Mouse (Mus musculus) embryonic facial prominence, embryonic 12.5 days (tissue): ENCODE results near the gene Magix. TPM values are rescaled to one million over a fixed set of nuclear protein-coding genes. Genes with fewer than 3 reads are reported as not detected.
"Not testable (repeated sequence)": the region's sequence is repeated elsewhere in the genome, so short reads cannot be mapped to it uniquely, and the experiment has no call there.

Source experiments
- ATAC-seq: fragments of 200-750 bp; cut with Nextera tagmentation; 2 replicates; pipeline ENCODE4 v1.8.0; 2017; ENCODE audit not compliant: insufficient number of reproducible peaks, insufficient read depth, low FRiP score, low TSS enrichment
- H3K27ac ChIP-seq: fragments of 300-500 bp; sonication (generic); 2 replicates; pipeline ENCODE4 v1.5.1; 2016; ENCODE audit warnings: mild to moderate bottlenecking
- H3K27me3 ChIP-seq: fragments of 300-500 bp; sonication (generic); 2 replicates; pipeline ENCODE4 v1.6.1; 2016; ENCODE audit warnings: mild to moderate bottlenecking, moderate library complexity
- H3K36me3 ChIP-seq: fragments of 300-500 bp; sonication (generic); 2 replicates; pipeline ENCODE4 v1.6.1; 2016; ENCODE audit warnings: mild to moderate bottlenecking
- H3K4me1 ChIP-seq: fragments of 300-500 bp; sonication (generic); 2 replicates; pipeline ENCODE4 v1.6.1; 2016
- H3K4me2 ChIP-seq: fragments of 300-500 bp; sonication (generic); replicated peaks from 2 replicates; pipeline ENCODE4 v1.6.1; 2016; ENCODE audit warnings: mild to moderate bottlenecking, moderate library complexity
- H3K4me3 ChIP-seq: fragments of 300-500 bp; sonication (generic); 2 replicates; pipeline ENCODE4 v1.5.1; 2016; ENCODE audit warnings: mild to moderate bottlenecking
- H3K9ac ChIP-seq: fragments of 300-500 bp; sonication (generic); 2 replicates; pipeline ENCODE4 v1.6.1; 2016; ENCODE audit warnings: mild to moderate bottlenecking, moderate library complexity
- H3K9me3 ChIP-seq: fragments of 300-500 bp; sonication (generic); 2 replicates; pipeline ENCODE4 v1.6.1; 2016; ENCODE audit warnings: mild to moderate bottlenecking, moderate library complexity
- WGBS: fragments of 180-500 bp; shearing (Covaris S2); methylation state at CpG from one replicate; pipeline ENCODE4 v1.1.7; 2016; 5-methylcytosine and 5-hydroxymethylcytosine counted together
- polyA plus RNA-seq: library from polyadenylated mRNA; unstranded; fragments of >200 nt; fragmentation: Nextera tagmentation; extraction: Ambion mirVana; gene quantifications from 2 replicates; pipeline ENCODE4 v1.2.1, GENCODE M21; 2016

The Magix gene
- polyA plus RNA-seq, 1 experiment from 2014 or later: 0.15 TPM

DNA sequence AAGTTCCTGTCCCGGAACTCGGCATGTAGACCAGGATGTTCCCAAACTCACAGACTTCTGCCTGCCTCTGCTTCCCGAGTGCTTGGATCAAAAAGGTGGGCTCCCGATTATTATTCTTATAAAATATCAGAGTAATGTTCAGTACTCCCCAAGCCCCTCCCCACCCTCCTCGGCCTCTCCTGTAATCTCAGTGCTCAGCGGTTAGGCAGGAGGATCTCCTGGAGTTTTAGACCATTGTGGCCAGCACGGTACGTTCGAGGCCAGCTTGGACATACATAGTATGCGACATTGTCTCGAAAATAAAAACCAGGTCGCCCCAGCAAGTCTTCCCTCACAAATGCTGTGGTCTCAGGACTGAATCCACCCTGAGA is 32.7 kb upstream of the Magix start:
- H3K9ac ChIP-seq, H3K36me3 ChIP-seq, H3K27ac ChIP-seq, H3K9me3 ChIP-seq, H3K27me3 ChIP-seq, H3K4me1 ChIP-seq, ATAC-seq: not testable (repeated sequence)
- Histone ChIP-seq H3K4me2 (peak overlapping the region; percentile 36), H3K4me3 (peak overlapping the region; percentile 29)
- WGBS: 27% methylated on average over 6 of the region's 12 CpGs

DNA sequence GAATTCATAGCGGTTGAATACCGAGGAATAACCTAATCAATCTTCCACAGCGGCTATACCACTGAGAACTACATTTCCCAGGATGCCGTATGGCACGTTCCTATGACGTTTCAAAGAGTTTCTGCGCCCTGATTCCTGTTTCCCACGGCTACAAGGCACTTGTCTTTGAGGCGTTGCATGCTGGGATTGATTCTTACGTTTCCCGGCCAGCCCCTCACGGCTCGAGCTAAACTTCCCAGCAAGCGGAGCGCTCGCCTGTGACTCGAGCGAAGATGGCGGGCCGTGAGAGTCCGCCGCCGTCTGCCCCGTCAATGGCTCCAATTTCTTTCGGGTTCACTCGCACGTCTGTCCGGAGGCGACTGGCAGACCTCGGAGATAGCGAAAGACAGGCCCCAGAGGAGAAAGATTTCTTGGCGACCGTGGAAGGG is 15.9 kb upstream of the Magix start, which contains the start of gene Gpkow:
TSS of gene Gpkow (plus strand) at position 178 of the 428 bp plus-strand sequence.
- peak within 1 kb of the TSS; percentile 56 for H3K4me2 ChIP-seq
- no peak within 1 kb of the TSS for H3K27ac ChIP-seq
- no peaks in the 10 kb centered on the region for H3K4me1 ChIP-seq
- ATAC-seq: peak; percentile 92
- WGBS: 16% methylated on average over 33 of the region's 33 CpGs
- H3K27me3 ChIP-seq: no peaks in the 10 kb centered on the region
- H3K4me3 ChIP-seq: peak within 1 kb of the TSS; percentile 59
- H3K36me3 ChIP-seq: peaks cover 5% of the 10 kb centered on the region; the same call in 1 of the 2 replicates
- peak within 1 kb of the TSS; percentile 56 for H3K9ac ChIP-seq
- no peaks in the 10 kb centered on the region for H3K9me3 ChIP-seq

DNA sequence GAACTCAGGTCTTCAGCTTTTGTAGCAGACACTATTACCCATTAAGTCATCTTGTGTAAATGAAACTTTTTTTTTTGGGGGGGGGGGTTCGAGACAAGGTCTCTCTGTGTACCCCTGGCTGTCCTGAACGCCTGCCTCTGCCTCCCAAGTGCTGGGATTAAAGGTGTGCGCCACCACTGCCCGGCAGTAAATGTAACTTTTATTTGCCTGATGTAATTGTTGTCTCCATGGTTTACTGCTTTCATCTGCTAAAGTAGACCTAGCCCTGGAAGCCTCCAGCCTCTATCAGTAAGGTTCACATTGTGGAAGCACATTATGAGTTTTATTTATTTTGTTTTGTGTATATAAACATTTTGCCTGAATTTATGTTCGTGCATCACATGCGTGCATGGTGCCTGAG is 15.5 kb upstream of the Magix start:
- no peak overlapping the region for H3K27ac ChIP-seq
- H3K27me3 ChIP-seq: no peaks in the 10 kb centered on the region
- H3K9ac ChIP-seq: no peak overlapping the region
- H3K4me1 ChIP-seq: no peaks in the 10 kb centered on the region
- WGBS: 44% methylated on average over 6 of the region's 6 CpGs
- ATAC-seq: 0 out of 2 replicates have a peak, but pooled peaks have one; percentile 42
- H3K36me3 ChIP-seq: peaks cover 5% of the 10 kb centered on the region; the same call in 1 of the 2 replicates
- 0 out of 2 replicates have a peak overlapping the region, but pooled peaks have one; percentile 59 for H3K4me3 ChIP-seq
- H3K4me2 ChIP-seq: peak overlapping the region; percentile 30
- no peaks in the 10 kb centered on the region for H3K9me3 ChIP-seq

DNA sequence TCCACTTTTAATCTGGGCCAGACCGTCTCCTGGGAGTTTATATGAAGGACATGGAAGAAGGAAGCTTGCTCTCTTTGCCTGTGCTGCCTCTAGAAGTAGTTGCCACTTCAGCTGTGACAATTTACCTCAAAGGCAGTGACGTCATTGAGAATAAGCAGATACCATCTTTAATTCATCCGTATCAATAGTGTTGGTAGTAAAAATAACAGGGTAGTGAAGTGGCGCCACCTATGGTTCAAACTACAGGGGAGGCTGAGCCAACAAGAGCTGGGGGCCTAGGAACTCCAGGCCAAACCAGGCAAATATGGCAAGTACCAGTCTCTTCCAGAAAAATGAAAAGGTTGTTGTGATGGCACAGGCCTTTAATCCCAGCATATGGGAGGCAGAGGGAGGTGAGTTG is 11.8 kb upstream of the Magix start:
- no peak overlapping the region for H3K4me2 ChIP-seq
- no peak overlapping the region for H3K9ac ChIP-seq
- no peaks in the 10 kb centered on the region for H3K36me3 ChIP-seq
- no peak for ATAC-seq
- H3K27ac ChIP-seq: no peak overlapping the region
- H3K27me3 ChIP-seq: no peaks in the 10 kb centered on the region
- WGBS: 38% methylated on average over 4 of the region's 4 CpGs
- H3K4me1 ChIP-seq: no peaks in the 10 kb centered on the region
- no peaks in the 10 kb centered on the region for H3K9me3 ChIP-seq
- H3K4me3 ChIP-seq: no peak overlapping the region

GRCm38 (mm10) chrX:7690486-7690885 is 9.4 kb upstream of the Magix start:
- 65% methylated on average over 3 of the region's 3 CpGs for WGBS
- ATAC-seq: no peak
- H3K9me3 ChIP-seq: no peaks in the 10 kb centered on the region
- H3K36me3 ChIP-seq: no peaks in the 10 kb centered on the region
- no peaks in the 10 kb centered on the region for H3K27me3 ChIP-seq
- no peak overlapping the region for H3K27ac ChIP-seq
- no peak overlapping the region for H3K4me2 ChIP-seq
- H3K9ac ChIP-seq: no peak overlapping the region
- H3K4me3 ChIP-seq: no peak overlapping the region
- no peaks in the 10 kb centered on the region for H3K4me1 ChIP-seq

GRCm38 (mm10) chrX:7688321-7688720 is 7.3 kb upstream of the Magix start:
- WGBS: 95% methylated on average over 2 of the region's 2 CpGs
- H3K36me3 ChIP-seq: no peaks in the 10 kb centered on the region
- no peak for ATAC-seq

GRCm38 (mm10) chrX:7680057-7680412 is 1.0 kb downstream of the Magix start:
- H3K4me2 ChIP-seq: peak overlapping the region; percentile 44
- no peaks in the 10 kb centered on the region for H3K27me3 ChIP-seq
- no peak overlapping the region for H3K9ac ChIP-seq
- H3K9me3 ChIP-seq: no peaks in the 10 kb centered on the region
- no peak; the same call in 1 of the 2 replicates for ATAC-seq
- no peak overlapping the region for H3K27ac ChIP-seq
- no peaks in the 10 kb centered on the region for H3K4me1 ChIP-seq
- 32% methylated on average over 12 of the region's 12 CpGs for WGBS
- peak overlapping the region; percentile 11; the same call in 1 of the 2 replicates for H3K4me3 ChIP-seq
- H3K36me3 ChIP-seq: no peaks in the 10 kb centered on the region

More at GRCm38 (mm10) chrX:7688321-7688720, 7.3 kb upstream of the Magix start:
- Histone ChIP-seq H3K4me2 (no peak overlapping the region), H3K9ac (no peak overlapping the region), H3K9me3 (no peaks in the 10 kb centered on the region), H3K4me1 (no peaks in the 10 kb centered on the region), H3K27me3 (no peaks in the 10 kb centered on the region), H3K27ac (no peak overlapping the region), H3K4me3 (no peak overlapping the region)

GRCm38 (mm10) chrX:7679405-7680056 is 1.5 kb downstream of the Magix start:
- WGBS: 28% methylated on average over 27 of the region's 27 CpGs
- Histone ChIP-seq H3K9me3 (no peaks in the 10 kb centered on the region), H3K27ac (no peak overlapping the region), H3K4me1 (no peaks in the 10 kb centered on the region), H3K9ac (no peak overlapping the region), H3K27me3 (no peaks in the 10 kb centered on the region), H3K36me3 (no peaks in the 10 kb centered on the region), H3K4me3 (peak overlapping the region; percentile 11; the same call in 1 of the 2 replicates), H3K4me2 (peak overlapping the region; percentile 44)
- ATAC-seq: peak; percentile 86

DNA sequence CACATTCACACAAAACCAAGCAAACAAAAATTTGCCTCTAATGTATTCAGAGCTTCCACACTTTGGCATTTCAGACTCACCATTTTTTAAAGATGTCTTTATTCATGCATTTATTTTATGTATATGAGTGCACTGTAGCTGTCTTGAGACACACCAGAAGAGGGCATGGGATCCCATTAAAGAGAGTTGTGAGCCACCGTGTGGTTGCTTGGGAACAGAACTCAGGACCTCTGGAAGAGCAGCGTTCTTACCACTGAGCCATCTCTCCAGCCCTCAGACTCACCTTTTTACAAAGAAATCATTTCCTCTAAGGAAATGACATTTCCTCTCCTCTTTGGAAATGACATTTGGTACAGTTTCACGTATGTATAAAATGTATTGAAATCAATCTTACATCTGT is 2.1 kb downstream of the Magix start:
- no peaks in the 10 kb centered on the region for H3K9me3 ChIP-seq
- 46% methylated on average over 3 of the region's 3 CpGs for WGBS
- H3K27me3 ChIP-seq: no peaks in the 10 kb centered on the region

GRCm38 (mm10) chrX:7675001-7675380 is 6.1 kb downstream of the Magix start:
- no peaks in the 10 kb centered on the region for H3K9me3 ChIP-seq
- no peaks in the 10 kb centered on the region for H3K4me1 ChIP-seq
- H3K36me3 ChIP-seq: no peaks in the 10 kb centered on the region
- H3K4me3 ChIP-seq: peak overlapping the region; percentile 21; the same call in 1 of the 2 replicates
- peak overlapping the region; percentile 42 for H3K4me2 ChIP-seq
- no peaks in the 10 kb centered on the region for H3K27me3 ChIP-seq
- no peak overlapping the region for H3K9ac ChIP-seq
- H3K27ac ChIP-seq: no peak overlapping the region
- ATAC-seq: no peak
- 33% methylated on average over 10 of the region's 10 CpGs for WGBS

More for the DNA sequence above, 2.1 kb downstream of the Magix start:
- no peak overlapping the region for H3K4me2 ChIP-seq
- no peaks in the 10 kb centered on the region for H3K4me1 ChIP-seq
- H3K4me3 ChIP-seq: no peak overlapping the region
- no peak for ATAC-seq
- H3K27ac ChIP-seq: no peak overlapping the region
- no peaks in the 10 kb centered on the region for H3K36me3 ChIP-seq
- no peak overlapping the region for H3K9ac ChIP-seq

- WGBS: 34% methylated on average over 28 of the region's 28 CpGs
- ATAC-seq: 0 out of 2 replicates have a peak, but pooled peaks have one; percentile 19
Observed at GRCm38 (mm10) chrX:7674284-7675000, 6.6 kb downstream of the Magix start.

More at GRCm38 (mm10) chrX:7674284-7675000, 6.6 kb downstream of the Magix start:
- Histone ChIP-seq H3K4me3 (peak overlapping the region; percentile 21; the same call in 1 of the 2 replicates), H3K27me3 (no peaks in the 10 kb centered on the region), H3K4me2 (peak overlapping the region; percentile 42), H3K36me3 (no peaks in the 10 kb centered on the region), H3K9me3 (no peaks in the 10 kb centered on the region), H3K9ac (no peak overlapping the region), H3K4me1 (no peaks in the 10 kb centered on the region), H3K27ac (peak overlapping the region; percentile 41; the same call in 1 of the 2 replicates)
